Mouse (Mus musculus) neutrophil, adult 59 days (primary cell): ENCODE measurements around the gene Alkbh6. TPM values are rescaled to one million over a fixed set of nuclear protein-coding genes. Genes with fewer than 3 reads are reported as not detected.

ENCODE experiments used
- total RNA-seq, 2 experiments: library from RNA; stranded (reverse); gene quantifications; 1 replicate in 1 of 2; 2 replicates in 1 of 2; pipeline ENCODE4 v1.2.4; 2023

Alkbh6 gene
- 10 to 100 TPM; 14.6 to 14.7 TPM for total RNA-seq

GRCm38 (mm10) chr7:30308076-30309005 lies at the start of gene Alkbh6:
Gene Alkbh6, plus strand, starts transcription at chr7:30308717.

GRCm38 (mm10) chr7:30279951-30280669 lies 28.4 kb upstream of the Alkbh6 start, which contains the start of the genes Thap8 and Wdr62:
Gene Thap8, plus strand, starts transcription at chr7:30280094.
Gene Wdr62, minus strand, starts transcription at chr7:30280419.

GRCm38 (mm10) chr7:30291215-30292131 lies 17.0 kb upstream of the Alkbh6 start, which contains the start of gene Clip3:
Gene Clip3, plus strand, starts transcription at chr7:30291728.

GRCm38 (mm10) chr7:30314721-30315155 lies 6.2 kb downstream of the Alkbh6 start, which contains the start of gene Syne4:
Gene Syne4, plus strand, starts transcription at chr7:30314807.

GRCm38 (mm10) chr7:30321539-30322284 lies 13.2 kb downstream of the Alkbh6 start, which contains the start of gene E130208F15Rik:
Gene E130208F15Rik, plus strand, starts transcription at chr7:30321740.

GRCm38 (mm10) chr7:30323795-30324194 lies 15.3 kb downstream of the Alkbh6 start, which contains the start of gene Sdhaf1:
Gene Sdhaf1, minus strand, starts transcription at chr7:30323895.

GRCm38 (mm10) chr7:30362652-30363343 lies 54.3 kb downstream of the Alkbh6 start, which contains the start of gene Lrfn3:
Gene Lrfn3, minus strand, starts transcription at chr7:30362772.

Other genes starting within 250 kb of the Alkbh6 start
- gene Zfp82, start 235.8 kb upstream of the Alkbh6 start, total RNA-seq = under 1 TPM; 0.47 to 0.77 TPM
- gene Gm26920, start 218.3 kb upstream of the Alkbh6 start, total RNA-seq = not detected
- gene Zfp566, start 218.2 kb upstream of the Alkbh6 start, total RNA-seq = 1 to 10 TPM in 1 of 2 experiments, under 1 TPM in 1; 0.57 to 2.0 TPM
- gene Zfp260, start 213.9 kb upstream of the Alkbh6 start, total RNA-seq = 1 to 10 TPM; 5.9 to 6.9 TPM
- 10 to 100 TPM; 10.5 to 11.6 TPM for gene Zfp382, start 186.8 kb upstream of the Alkbh6 start, total RNA-seq
- gene Zfp146, start 139.0 kb upstream of the Alkbh6 start, total RNA-seq = 10 to 100 TPM; 13.5 to 18.0 TPM
- 1 to 10 TPM; 1.5 to 1.6 TPM for gene Cox7a1, start 124.6 kb upstream of the Alkbh6 start, total RNA-seq
- 100 to 1,000 TPM; 225 to 239 TPM for gene Capns1, start 109.9 kb upstream of the Alkbh6 start, total RNA-seq
- 10 to 100 TPM; 30.4 to 34.5 TPM for gene Polr2i, start 76.8 kb upstream of the Alkbh6 start, total RNA-seq
- gene Tbcb, start 76.4 kb upstream of the Alkbh6 start, total RNA-seq = 10 to 100 TPM; 38.7 to 46.2 TPM
- gene Ovol3, start 73.0 kb upstream of the Alkbh6 start, total RNA-seq = not detected
- under 1 TPM; 0.27 to 0.37 TPM for gene Thap8, start 28.6 kb upstream of the Alkbh6 start, total RNA-seq
- 10 to 100 TPM; 16.6 to 21.5 TPM for gene Wdr62, start 28.3 kb upstream of the Alkbh6 start, total RNA-seq
- not detected for gene Clip3, start 17.0 kb upstream of the Alkbh6 start, total RNA-seq
- gene Syne4, start 6.1 kb downstream of the Alkbh6 start, total RNA-seq = under 1 TPM in 1 of 2 experiments, not detected in 1; 0.76 TPM
- not detected for gene E130208F15Rik, start 13.0 kb downstream of the Alkbh6 start, total RNA-seq
- gene Sdhaf1, start 15.2 kb downstream of the Alkbh6 start, total RNA-seq = 1 to 10 TPM; 3.2 to 3.4 TPM
- gene Lrfn3, start 54.1 kb downstream of the Alkbh6 start, total RNA-seq = not detected
- gene Tyrobp, start 105.0 kb downstream of the Alkbh6 start, total RNA-seq = 1,000 to 10,000 TPM; 2,122 to 2,210 TPM
- 100 to 1,000 TPM; 116 to 123 TPM for gene Hcst, start 111.1 kb downstream of the Alkbh6 start, total RNA-seq
- gene Nfkbid, start 113.0 kb downstream of the Alkbh6 start, total RNA-seq = 10 to 100 TPM; 65.6 to 78.9 TPM
- gene Aplp1, start 136.8 kb downstream of the Alkbh6 start, total RNA-seq = under 1 TPM in 1 of 2 experiments, not detected in 1; 0.27 TPM
- not detected for gene Kirrel2, start 149.0 kb downstream of the Alkbh6 start, total RNA-seq
- gene Nphs1, start 149.6 kb downstream of the Alkbh6 start, total RNA-seq = not detected
- not detected for gene Prodh2, start 184.9 kb downstream of the Alkbh6 start, total RNA-seq
- 10 to 100 TPM; 14.2 to 14.6 TPM for gene Arhgap33, start 226.3 kb downstream of the Alkbh6 start, total RNA-seq
- 1 to 10 TPM; 5.1 to 7.4 TPM for gene Hspb6, start 243.5 kb downstream of the Alkbh6 start, total RNA-seq
- gene Proser3, start 243.6 kb downstream of the Alkbh6 start, total RNA-seq = 1 to 10 TPM; 6.0 to 6.3 TPM